Mouse (Mus musculus) forebrain, postnatal 0 days (tissue): ENCODE data around the gene Gnb2. TPM values are rescaled to one million over a fixed set of nuclear protein-coding genes. Genes with fewer than 3 reads are reported as not detected.

Source experiments
- ATAC-seq: fragments of 200-750 bp; cut with Nextera tagmentation; 2 replicates; pipeline ENCODE4 v1.8.0; 2017; ENCODE audit warnings: mild to moderate bottlenecking, moderate library complexity
- DNase-seq: peaks from one replicate; pipeline ENCODE4 v3.0.0-alpha.2; 2015
- H3K27ac ChIP-seq: fragments of 300-500 bp; sonication (generic); 2 replicates; pipeline ENCODE4 v1.5.1; 2014; ENCODE audit warnings: low read depth, mild to moderate bottlenecking, antibody characterized with exemption, low read length, moderate library complexity, mixed read lengths
- H3K27me3 ChIP-seq: fragments of 300-500 bp; sonication (generic); 2 replicates; pipeline ENCODE4 v1.6.1; 2014; ENCODE audit warnings: mild to moderate bottlenecking, low read length, mixed read lengths; ENCODE audit not compliant: insufficient read depth
- H3K36me3 ChIP-seq: fragments of 300-500 bp; sonication (generic); 2 replicates; pipeline ENCODE4 v1.6.1; 2014; ENCODE audit warnings: mild to moderate bottlenecking, moderate library complexity; ENCODE audit not compliant: insufficient read depth
- H3K4me1 ChIP-seq: fragments of 300-500 bp; sonication (generic); 2 replicates; pipeline ENCODE4 v1.6.1; 2014; ENCODE audit warnings: antibody characterized with exemption; ENCODE audit not compliant: insufficient read depth
- H3K4me2 ChIP-seq: fragments of 300-500 bp; sonication (generic); 2 replicates; pipeline ENCODE4 v1.6.1; 2014; ENCODE audit warnings: low read depth, mild to moderate bottlenecking, moderate library complexity
- H3K4me3 ChIP-seq: fragments of 300-500 bp; sonication (generic); 2 replicates; pipeline ENCODE4 v1.5.1; 2014; ENCODE audit warnings: low read depth, low read length, mixed read lengths
- H3K9ac ChIP-seq: fragments of 300-500 bp; sonication (generic); 2 replicates; pipeline ENCODE4 v1.6.1; 2014; ENCODE audit warnings: mild to moderate bottlenecking
- H3K9me3 ChIP-seq: fragments of 300-500 bp; sonication (generic); 2 replicates; pipeline ENCODE4 v1.6.1; 2016; ENCODE audit warnings: low read length
- CTCF ChIP-seq: sonication (generic); IDR thresholded peaks from 2 replicates; pipeline ENCODE4 v1.5.1; 2016; ENCODE audit warnings: antibody characterized with exemption, control low read depth, low read depth
- WGBS: fragments of 180-500 bp; shearing (Covaris S2); extraction: QIAGEN DNeasy Blood & Tissue Kit; methylation state at CpG from one replicate; pipeline ENCODE4 v1.1.7; 2014; 5-methylcytosine and 5-hydroxymethylcytosine counted together
- polyA plus RNA-seq: library from polyadenylated mRNA; unstranded; fragments of >200 nt; fragmentation: Nextera tagmentation; extraction: Ambion mirVana; gene quantifications from 2 replicates; pipeline ENCODE4 v1.2.1, GENCODE M21; 2015
- total RNA-seq: library from RNA; depleted of rRNA; stranded (reverse); fragments of >200 nt; gene quantifications from 2 replicates; pipeline ENCODE4 v1.2.3, GENCODE M21; 2014

Gnb2 gene
- total and polyA plus RNA-seq, 2 experiments from 2014 or later = 766 to 1,339 TPM

GRCm38 (mm10) chr5:137519691-137520550, 13.4 kb downstream of the Gnb2 start:
- Histone ChIP-seq H3K27me3 (no peaks in the 10 kb centered on the region), H3K27ac (no peak overlapping the region), H3K9ac (no peak overlapping the region), H3K4me3 (no peak overlapping the region), H3K9me3 (no peaks in the 10 kb centered on the region), H3K4me1 (no peaks in the 10 kb centered on the region), H3K4me2 (no peak overlapping the region), H3K36me3 (peaks cover 71% of the 10 kb centered on the region)
- TF ChIP-seq CTCF = no peak
- ATAC-seq = no peak
- 91% methylated on average over 27 of the region's 27 CpGs for WGBS
- DNase-seq = no peak

DNA sequence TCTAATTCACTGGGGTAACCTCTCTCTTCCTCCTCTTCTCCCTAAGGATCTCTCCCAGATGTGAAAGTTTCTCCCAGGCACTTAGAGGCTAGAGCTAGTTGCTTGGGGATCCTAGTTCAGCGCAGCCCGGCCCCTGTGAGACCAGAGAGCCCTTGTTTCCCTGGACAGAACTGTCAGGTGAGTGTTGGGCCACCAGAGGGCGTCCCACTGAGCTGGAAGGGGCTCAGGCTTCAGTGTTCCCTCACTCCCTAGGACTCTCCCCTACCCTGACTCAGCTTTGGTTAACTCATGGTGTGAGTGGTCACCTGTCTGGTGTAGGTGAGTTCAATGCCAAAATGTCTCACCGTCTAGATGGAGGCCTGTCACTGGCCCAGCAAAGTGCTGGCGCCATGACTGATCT, 14.9 kb downstream of the Gnb2 start, which contains the start of gene Gigyf1:
Gigyf1 (plus strand) TSS at position 113 of the 400 bp plus-strand sequence.
- DNase-seq (no peak), ATAC-seq (no peak)
- no peaks in the 10 kb centered on the region for H3K4me1 ChIP-seq
- H3K9me3 ChIP-seq = no peaks in the 10 kb centered on the region
- no peak within 1 kb of the TSS for H3K9ac ChIP-seq
- no peak within 1 kb of the TSS for H3K4me2 ChIP-seq
- no peak within 1 kb of the TSS for H3K4me3 ChIP-seq
- H3K27ac ChIP-seq = no peak within 1 kb of the TSS
- WGBS = 78% methylated on average over 5 of the region's 5 CpGs
- peaks cover 61% of the 10 kb centered on the region for H3K36me3 ChIP-seq
- peak; percentile 59 for TF ChIP-seq CTCF
- H3K27me3 ChIP-seq = no peaks in the 10 kb centered on the region

DNA sequence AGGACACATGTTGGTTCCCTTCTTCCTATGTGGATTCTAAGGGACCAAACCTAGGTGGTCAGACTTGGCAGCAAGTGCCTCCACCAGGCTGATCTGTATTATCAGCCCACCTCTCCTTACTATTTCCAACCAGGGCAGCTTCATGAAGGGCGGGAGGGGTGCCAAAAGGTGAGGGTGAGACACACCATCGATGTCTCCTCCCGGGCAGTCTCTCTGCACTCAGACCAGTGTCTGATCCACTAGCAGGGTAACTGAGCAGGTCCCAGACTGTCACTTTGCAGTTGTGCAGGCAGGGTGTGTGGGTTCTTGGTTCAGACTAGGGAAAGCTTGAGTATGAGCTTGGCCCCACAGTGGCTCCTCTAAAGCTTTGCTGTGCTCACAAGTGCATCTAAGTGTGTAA, 18.5 kb downstream of the Gnb2 start:
- no peaks in the 10 kb centered on the region for H3K9me3 ChIP-seq
- TF ChIP-seq CTCF = no peak
- no peak for ATAC-seq
- peaks cover 17% of the 10 kb centered on the region; the same call in 1 of the 2 replicates for H3K4me1 ChIP-seq
- no peak overlapping the region for H3K4me2 ChIP-seq
- 88% methylated on average over 3 of the region's 3 CpGs for WGBS
- H3K27me3 ChIP-seq = no peaks in the 10 kb centered on the region
- peaks cover 25% of the 10 kb centered on the region for H3K36me3 ChIP-seq
- no peak overlapping the region for H3K9ac ChIP-seq
- no peak for DNase-seq
- H3K4me3 ChIP-seq = no peak overlapping the region
- no peak overlapping the region for H3K27ac ChIP-seq

DNA sequence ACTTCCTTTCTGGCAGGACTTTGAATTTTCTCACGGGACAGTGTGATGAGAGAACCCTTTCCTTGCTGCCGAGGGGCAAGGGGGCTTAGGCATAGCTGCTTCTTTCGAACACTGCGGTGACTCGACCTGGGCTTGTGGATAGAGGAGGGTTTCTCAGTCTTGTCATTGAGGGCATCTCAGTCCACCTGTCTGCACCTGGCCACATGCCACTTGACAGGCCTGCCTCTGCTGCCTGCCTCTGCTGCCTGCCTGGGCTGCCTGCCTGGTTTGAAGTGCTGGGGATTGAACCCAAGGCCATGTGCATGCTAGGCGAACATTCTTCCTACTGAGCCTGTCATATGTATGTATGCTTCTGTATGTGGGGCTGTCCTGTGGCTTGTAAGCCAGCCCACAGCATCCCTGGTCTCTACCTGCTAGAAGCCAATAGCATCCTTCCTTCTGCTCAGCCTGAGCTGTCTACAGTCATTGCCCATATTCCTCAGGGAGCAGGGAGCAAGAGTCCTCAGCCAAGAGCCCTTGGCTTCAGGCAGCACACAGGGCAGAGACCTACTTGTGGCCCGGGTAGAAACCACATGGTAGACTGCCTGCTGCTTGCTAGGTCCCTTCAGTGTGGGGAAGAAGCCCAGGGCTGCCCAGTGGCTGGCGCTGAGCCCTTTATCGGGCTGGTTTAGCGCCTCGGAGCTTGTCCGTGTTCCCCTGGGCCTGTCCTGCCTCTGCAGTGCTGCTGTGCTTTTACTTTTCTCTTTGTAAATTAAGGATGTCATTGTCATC, 19.2 kb downstream of the Gnb2 start:
- no peak for TF ChIP-seq CTCF
- peaks cover 17% of the 10 kb centered on the region; the same call in 1 of the 2 replicates for H3K4me1 ChIP-seq
- H3K27me3 ChIP-seq = no peaks in the 10 kb centered on the region
- no peaks in the 10 kb centered on the region for H3K9me3 ChIP-seq
- H3K4me3 ChIP-seq = no peak overlapping the region
- WGBS = 80% methylated on average over 12 of the region's 12 CpGs
- no peak for ATAC-seq
- H3K27ac ChIP-seq = peak overlapping the region; percentile 21; the same call in 1 of the 2 replicates
- no peak overlapping the region for H3K4me2 ChIP-seq
- no peak overlapping the region for H3K9ac ChIP-seq
- peaks cover 18% of the 10 kb centered on the region for H3K36me3 ChIP-seq
- no peak for DNase-seq

DNA sequence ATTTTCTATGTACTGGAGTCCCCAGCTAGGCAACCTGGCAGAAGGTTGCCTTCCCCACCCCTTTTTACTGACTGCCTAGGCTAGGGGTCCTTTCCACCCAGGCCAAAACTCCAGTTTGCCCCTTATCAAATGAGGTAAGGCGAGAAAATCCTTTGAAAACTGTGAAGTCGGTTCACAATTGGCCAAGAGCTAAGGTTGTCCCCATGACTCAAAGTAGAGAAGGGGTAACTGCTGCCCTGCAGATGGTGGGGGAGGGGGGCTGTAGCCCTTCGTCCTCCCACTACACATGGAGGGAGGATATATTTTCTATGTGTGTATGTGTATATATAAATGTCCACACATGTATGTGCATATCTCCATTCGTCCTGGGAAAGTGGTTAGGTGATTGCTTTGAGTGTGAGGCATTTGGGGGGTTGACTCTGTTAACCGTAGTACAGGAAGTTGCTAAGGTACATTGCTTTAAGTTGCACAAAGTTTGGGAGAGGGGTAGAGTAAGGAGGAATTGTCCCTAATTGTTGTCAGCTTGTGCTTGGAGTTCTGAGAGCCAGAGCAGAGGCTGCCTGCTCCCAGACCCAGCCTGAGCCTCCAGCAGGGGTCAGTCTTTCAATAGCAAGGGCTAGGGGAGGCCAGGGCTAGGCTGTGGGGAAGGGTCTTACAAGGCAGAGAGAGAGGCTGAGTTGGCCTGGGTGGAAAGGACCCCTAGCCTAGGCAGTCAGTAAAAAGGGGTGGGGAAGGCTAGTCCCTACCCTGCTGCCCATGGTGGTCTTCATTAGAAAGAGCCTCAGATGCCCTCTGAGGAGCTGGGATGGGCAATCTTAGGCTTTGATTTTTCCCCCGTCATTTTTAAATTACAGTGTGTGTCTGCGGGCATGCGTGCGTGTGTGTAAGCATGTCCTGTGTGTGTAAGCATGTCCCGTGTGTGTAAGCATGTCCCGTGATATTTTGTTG, 20.2 kb downstream of the Gnb2 start:
- WGBS = 78% methylated on average over 11 of the region's 11 CpGs
- no peaks in the 10 kb centered on the region for H3K9me3 ChIP-seq
- ATAC-seq (peak; percentile 42; the same call in 1 of the 2 replicates), DNase-seq (no peak)
- no peak overlapping the region for H3K9ac ChIP-seq
- H3K27ac ChIP-seq = no peak overlapping the region
- peaks cover 17% of the 10 kb centered on the region; the same call in 1 of the 2 replicates for H3K4me1 ChIP-seq
- no peaks in the 10 kb centered on the region for H3K27me3 ChIP-seq
- no peak overlapping the region for H3K4me3 ChIP-seq
- peaks cover 9% of the 10 kb centered on the region for H3K36me3 ChIP-seq
- H3K4me2 ChIP-seq = no peak overlapping the region
- TF ChIP-seq CTCF = peak; percentile 73

DNA sequence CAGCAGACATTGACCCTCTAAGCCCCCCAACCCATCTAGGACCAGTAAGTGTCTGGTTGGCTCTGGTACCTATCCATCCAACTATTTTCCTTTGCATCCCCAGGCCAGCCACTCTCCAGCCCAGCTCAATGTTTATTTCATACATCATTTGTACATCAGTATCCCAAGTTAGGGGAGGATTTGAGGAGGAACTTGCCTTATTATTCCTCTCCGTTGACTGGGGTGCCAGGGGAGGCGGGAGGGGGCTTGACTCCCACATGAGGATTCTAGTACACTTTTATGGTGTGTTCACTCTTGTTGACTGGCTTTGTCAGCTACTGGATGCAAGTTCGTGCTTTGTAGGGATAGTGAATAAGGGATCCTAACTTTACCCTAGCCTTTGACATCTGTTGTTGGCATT, 21.6 kb downstream of the Gnb2 start:
- 47% methylated on average over 3 of the region's 3 CpGs for WGBS
- Histone ChIP-seq H3K4me1 (peaks cover 17% of the 10 kb centered on the region; the same call in 1 of the 2 replicates), H3K9ac (peak overlapping the region; percentile 99; the same call in 1 of the 2 replicates), H3K27me3 (no peaks in the 10 kb centered on the region), H3K9me3 (no peaks in the 10 kb centered on the region), H3K4me3 (peak overlapping the region; percentile 95), H3K36me3 (peaks cover 4% of the 10 kb centered on the region), H3K27ac (0 out of 2 replicates have a peak overlapping the region, but pooled peaks have one; percentile 94), H3K4me2 (peak overlapping the region; percentile 85)
- TF ChIP-seq CTCF = no peak
- DNase-seq (no peak), ATAC-seq (no peak)
